Mouse (Mus musculus) ES-Bruce4 (cell line): ENCODE results near the gene Atp2b1. TPM values are rescaled to one million over a fixed set of nuclear protein-coding genes. Genes with fewer than 3 reads are reported as not detected.

Source experiments
- H3K27ac ChIP-seq: 2 replicates; pipeline ENCODE4 v1.5.1; 2012; ENCODE audit warnings: low read length, inconsistent platforms; ENCODE audit not compliant: insufficient read depth
- H3K27me3 ChIP-seq: 2 replicates; pipeline ENCODE4 v1.6.1; 2012; ENCODE audit warnings: mild to moderate bottlenecking, low read length, inconsistent platforms; ENCODE audit not compliant: control insufficient read depth, poor library complexity, insufficient read depth, severe bottlenecking
- H3K36me3 ChIP-seq: 2 replicates; pipeline ENCODE4 v1.6.1; 2012; ENCODE audit warnings: inconsistent platforms, mild to moderate bottlenecking, low read length, moderate library complexity; ENCODE audit not compliant: control insufficient read depth, poor library complexity, insufficient read depth, severe bottlenecking
- H3K4me1 ChIP-seq: one replicate; pipeline ENCODE4 v1.8.1; 2011; ENCODE audit warnings: low read length; ENCODE audit not compliant: control insufficient read depth, insufficient read depth
- H3K4me3 ChIP-seq: 2 replicates; pipeline ENCODE4 v1.5.1; 2011; ENCODE audit warnings: low read depth, mild to moderate bottlenecking, low read length
- H3K9ac ChIP-seq: 2 replicates; pipeline ENCODE4 v1.6.1; 2012; ENCODE audit warnings: low read depth, mild to moderate bottlenecking, inconsistent platforms; ENCODE audit not compliant: poor library complexity, severe bottlenecking
- H3K9me3 ChIP-seq: replicated peaks from 2 replicates; pipeline ENCODE4 v1.6.1; 2012; ENCODE audit warnings: mild to moderate bottlenecking, low read length, inconsistent platforms; ENCODE audit not compliant: control insufficient read depth, poor library complexity, insufficient read depth, severe bottlenecking
- CTCF ChIP-seq: IDR thresholded peaks from one replicate; pipeline ENCODE4 v1.8.1; 2011; ENCODE audit warnings: low read depth, low read length
- EP300 ChIP-seq: IDR thresholded peaks from 2 replicates; pipeline ENCODE4 v1.6.1; 2011; ENCODE audit warnings: low read depth, low read length; ENCODE audit not compliant: insufficient read depth
- POLR2A ChIP-seq: IDR thresholded peaks from one replicate; pipeline ENCODE4 v1.8.1; 2011; ENCODE audit warnings: low read length; ENCODE audit not compliant: insufficient read depth
- polyA plus RNA-seq: library from polyadenylated mRNA; stranded (reverse); fragments of >200 nt; gene quantifications from 2 replicates; pipeline ENCODE4 v1.2.4, GENCODE M21; 2011; ENCODE audit warnings: low read depth; ENCODE audit not compliant: missing spikeins, insufficient read depth, insufficient read length

The Atp2b1 gene
- polyA plus RNA-seq, 1 experiment: 68.1 TPM

- H3K36me3 ChIP-seq: no peaks in the 10 kb centered on the region
- H3K4me1 ChIP-seq: no peaks in the 10 kb centered on the region
- TF ChIP-seq EP300 (no peak), CTCF (no peak), POLR2A (no peak)
- no peaks in the 10 kb centered on the region for H3K9me3 ChIP-seq
- no peak overlapping the region for H3K9ac ChIP-seq
- no peak overlapping the region for H3K27ac ChIP-seq
- no peak overlapping the region for H3K4me3 ChIP-seq
- H3K27me3 ChIP-seq: no peaks in the 10 kb centered on the region
Measured at GRCm38 (mm10) chr10:99037185-99038065, 123.2 kb downstream of the Atp2b1 start.

DNA sequence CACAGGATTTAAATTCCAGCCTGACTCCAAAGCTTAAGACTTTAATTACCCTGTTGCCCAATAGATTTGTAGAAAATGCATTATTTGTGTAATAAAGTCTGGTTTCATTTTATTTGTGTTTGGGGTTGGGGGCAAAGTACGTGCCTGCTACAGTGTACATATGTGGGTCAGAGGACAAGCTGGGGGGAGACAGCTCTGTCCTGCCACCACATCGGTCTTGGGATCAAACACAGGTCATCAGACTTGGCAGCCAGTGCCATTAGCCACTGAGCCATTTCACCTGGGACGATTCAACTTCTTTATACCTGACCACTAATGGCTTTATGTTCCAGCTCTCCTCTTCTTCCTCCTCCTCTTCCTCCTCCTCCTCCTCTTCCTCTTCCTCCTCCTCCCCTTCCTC is 124.7 kb downstream of the Atp2b1 start:
- H3K27me3 ChIP-seq: no peaks in the 10 kb centered on the region
- H3K36me3 ChIP-seq: no peaks in the 10 kb centered on the region

DNA sequence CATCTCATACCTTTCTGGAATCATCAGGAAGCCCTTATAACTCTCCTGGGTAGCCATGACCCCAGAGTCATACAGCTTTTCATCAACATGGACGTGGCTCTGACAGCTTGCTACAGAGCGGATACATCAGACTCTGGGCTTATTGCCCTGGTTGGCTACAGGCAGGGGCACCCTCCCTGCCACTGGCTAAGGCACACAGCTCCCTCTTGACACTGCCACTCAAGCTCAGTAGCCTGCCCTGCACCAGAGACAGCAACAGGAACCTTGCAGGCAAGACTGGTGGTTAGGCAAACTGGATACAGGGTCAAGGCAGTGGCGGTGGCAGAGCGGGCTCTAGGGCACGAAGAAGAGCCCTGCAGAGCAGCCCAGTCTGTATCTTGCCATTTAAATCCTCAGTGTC is 126.0 kb downstream of the Atp2b1 start:
- H3K27me3 ChIP-seq: no peaks in the 10 kb centered on the region
- H3K36me3 ChIP-seq: no peaks in the 10 kb centered on the region
- H3K9ac ChIP-seq: no peak overlapping the region
- H3K27ac ChIP-seq: no peak overlapping the region
- TF ChIP-seq POLR2A (no peak), CTCF (no peak), EP300 (no peak)
- no peaks in the 10 kb centered on the region for H3K4me1 ChIP-seq
- H3K9me3 ChIP-seq: no peaks in the 10 kb centered on the region
- no peak overlapping the region for H3K4me3 ChIP-seq

More for the DNA sequence above, 124.7 kb downstream of the Atp2b1 start:
- TF ChIP-seq CTCF (no peak), POLR2A (no peak), EP300 (no peak)
- Histone ChIP-seq H3K4me1 (no peaks in the 10 kb centered on the region), H3K27ac (no peak overlapping the region), H3K4me3 (no peak overlapping the region), H3K9ac (no peak overlapping the region), H3K9me3 (no peaks in the 10 kb centered on the region)

DNA sequence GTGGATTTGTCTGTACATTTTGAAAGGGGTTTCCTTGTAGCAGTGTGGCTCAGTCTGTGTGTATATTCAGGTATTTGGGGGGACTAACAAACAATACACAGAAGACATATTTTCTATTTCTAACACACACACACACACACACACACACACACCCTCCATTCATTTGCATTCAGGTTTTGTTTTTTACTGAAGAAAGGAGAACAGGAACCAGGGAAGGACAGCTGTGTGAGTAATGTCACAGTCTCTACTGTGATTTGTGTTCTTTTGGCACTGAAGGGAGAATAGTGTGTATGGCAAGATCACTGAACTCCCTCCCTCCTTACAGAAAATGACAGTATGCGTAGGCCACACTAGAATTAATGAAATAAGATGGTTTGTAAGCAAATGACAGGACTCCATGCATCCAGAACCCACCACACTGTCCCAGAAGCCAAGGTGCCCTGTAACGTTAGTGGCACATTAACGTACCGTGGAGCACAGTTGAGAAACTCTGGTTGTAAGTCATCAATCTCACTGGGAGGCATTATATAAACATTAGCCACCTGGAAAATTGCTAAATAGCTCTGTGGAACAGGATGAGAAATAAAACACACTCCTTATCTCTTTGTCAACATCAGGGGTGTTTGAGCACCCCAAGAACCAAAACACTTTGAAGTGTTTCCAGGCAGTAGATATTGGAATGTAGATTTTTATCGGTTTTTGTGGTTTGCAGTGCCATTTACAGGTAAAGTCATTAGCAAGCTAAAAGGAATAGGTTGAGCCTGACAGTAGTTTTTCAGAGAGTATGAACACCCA is 132.7 kb downstream of the Atp2b1 start:
- H3K4me3 ChIP-seq: no peak overlapping the region
- TF ChIP-seq POLR2A (no peak), CTCF (no peak), EP300 (no peak)

GRCm38 (mm10) chr10:99047551-99047940 is 133.3 kb downstream of the Atp2b1 start:
- no peaks in the 10 kb centered on the region for H3K36me3 ChIP-seq

More for the DNA sequence above, 132.7 kb downstream of the Atp2b1 start:
- H3K9me3 ChIP-seq: no peaks in the 10 kb centered on the region
- no peaks in the 10 kb centered on the region for H3K27me3 ChIP-seq
- no peaks in the 10 kb centered on the region for H3K4me1 ChIP-seq
- no peak overlapping the region for H3K9ac ChIP-seq
- no peak overlapping the region for H3K27ac ChIP-seq
- H3K36me3 ChIP-seq: no peaks in the 10 kb centered on the region

GRCm38 (mm10) chr10:99050093-99050492 is 135.9 kb downstream of the Atp2b1 start:
- H3K9ac ChIP-seq: no peak overlapping the region
- H3K27ac ChIP-seq: no peak overlapping the region
- no peaks in the 10 kb centered on the region for H3K27me3 ChIP-seq
- H3K9me3 ChIP-seq: no peaks in the 10 kb centered on the region
- TF ChIP-seq POLR2A: no peak
- TF ChIP-seq EP300: no peak
- TF ChIP-seq CTCF: no peak
- H3K4me1 ChIP-seq: no peaks in the 10 kb centered on the region
- no peak overlapping the region for H3K4me3 ChIP-seq
- no peaks in the 10 kb centered on the region for H3K36me3 ChIP-seq

More at GRCm38 (mm10) chr10:99047551-99047940, 133.3 kb downstream of the Atp2b1 start:
- Histone ChIP-seq H3K27me3 (no peaks in the 10 kb centered on the region), H3K9ac (no peak overlapping the region), H3K4me1 (no peaks in the 10 kb centered on the region), H3K9me3 (no peaks in the 10 kb centered on the region), H3K27ac (no peak overlapping the region), H3K4me3 (no peak overlapping the region)
- TF ChIP-seq EP300 (no peak), CTCF (no peak), POLR2A (no peak)
